Mouse (Mus musculus): ENCODE data around the gene Tcn2.
A peak's percentile ranks its signal among the peaks of the same experiment; 100 is the strongest.

The Tcn2 gene

GRCm38 (mm10) chr11:3893970-3894369, 38.0 kb downstream of the Tcn2 start:
- DNase-seq = no peak

DNA sequence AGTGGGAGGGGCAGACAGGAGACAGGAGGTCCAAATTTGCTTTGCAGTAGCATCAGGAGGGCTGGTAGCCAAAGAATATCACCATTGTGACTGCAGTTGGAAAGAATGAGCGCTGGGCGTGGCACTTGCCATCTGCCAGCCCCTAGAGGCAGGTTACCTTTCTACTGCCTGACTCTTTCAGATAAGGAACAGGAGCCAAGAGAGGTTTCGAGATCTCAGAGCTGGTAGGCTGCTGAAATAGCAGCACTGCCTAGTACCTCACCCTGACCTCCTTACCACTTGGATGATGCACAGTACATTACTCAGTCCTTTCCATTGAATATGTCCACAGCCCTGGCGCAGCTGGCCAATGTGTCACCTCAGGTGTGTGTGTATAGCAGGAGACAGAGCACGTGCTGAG, 44.6 kb downstream of the Tcn2 start:
- no peak for DNase-seq

DNA sequence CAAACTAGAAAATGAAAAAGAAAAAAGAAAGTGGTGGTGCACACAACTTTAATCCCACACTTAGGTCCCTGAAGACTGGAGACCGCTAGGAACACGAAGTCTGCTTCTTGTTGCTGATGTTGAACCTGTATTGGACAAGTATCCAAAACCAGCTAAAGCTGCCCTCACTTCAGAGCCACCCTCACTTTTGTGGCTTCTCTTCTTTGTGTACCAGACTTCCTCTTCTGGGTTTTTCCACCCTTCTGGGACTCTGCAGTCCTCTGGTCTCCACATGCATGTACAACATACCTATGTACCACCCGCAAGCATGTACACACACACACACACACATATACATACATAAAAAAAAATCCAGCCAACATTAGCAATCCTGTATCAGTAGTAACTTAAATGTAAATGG, 48.2 kb downstream of the Tcn2 start:
- no peak for DNase-seq

- DNase-seq = peak; percentile 81 to 82
These were observed 52.1 kb downstream of the Tcn2 start for GRCm38 (mm10) chr11:3879836-3880235.

DNA sequence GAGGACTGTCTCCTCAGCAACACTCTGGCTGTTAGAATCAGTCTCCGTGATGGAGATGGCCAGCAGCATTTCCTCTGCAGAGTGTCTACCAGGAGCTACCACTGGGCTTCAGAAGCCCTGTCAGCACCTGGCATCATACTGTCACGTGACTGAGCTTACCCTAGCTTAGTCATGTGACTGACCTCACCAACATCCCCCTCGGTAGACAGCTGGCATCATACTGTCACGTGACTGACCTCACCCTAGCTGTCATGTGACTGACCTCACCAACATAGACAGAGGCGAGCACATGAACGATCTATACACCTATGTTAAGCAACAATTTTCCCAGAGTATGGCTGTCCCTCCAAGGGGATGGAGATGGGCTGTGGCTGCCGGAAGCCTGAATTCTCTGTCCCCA, 53.3 kb downstream of the Tcn2 start:
- DNase-seq = no peak

DNA sequence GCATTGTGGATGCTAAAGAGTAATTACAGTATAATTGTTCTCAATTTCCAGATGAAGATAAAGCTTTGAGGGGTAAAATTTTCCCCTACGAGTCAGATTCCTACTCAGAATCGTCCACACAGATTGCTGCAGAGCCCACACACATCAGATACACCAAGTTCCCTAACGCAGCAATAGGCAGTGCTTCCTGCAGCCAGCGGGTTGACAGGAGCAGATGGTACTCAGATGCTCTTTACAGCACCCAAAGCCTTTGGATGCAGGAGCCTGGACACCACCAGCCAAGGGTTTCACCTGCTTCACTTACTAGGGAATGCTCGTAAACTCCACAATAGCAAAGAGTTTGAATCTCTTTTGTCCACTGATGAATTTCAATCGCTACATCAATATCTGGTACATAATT, 55.5 kb downstream of the Tcn2 start:
- DNase-seq = no peak
